Mouse (Mus musculus): Measurements from ENCODE around the gene Lyg2. TPM values are rescaled to one million over a fixed set of nuclear protein-coding genes. Genes with fewer than 3 reads are reported as not detected.

The Lyg2 gene
- total RNA-seq (2017) = not detected in 2 replicates

- ATAC-seq (replicated peaks in 1 of 2; ENCODE audit: insufficient read depth in 1 of 2, low FRiP score in 2 of 2, low TSS enrichment in 1 of 2, low read depth in 1 of 2, poor library complexity in 2 of 2, severe bottlenecking in 2 of 2) = no peak
Measured at GRCm38 (mm10) chr1:37916393-37916792, at the start of gene Lyg2. Gene Lyg2, minus strand, starts transcription at chr1:37916493.

DNA sequence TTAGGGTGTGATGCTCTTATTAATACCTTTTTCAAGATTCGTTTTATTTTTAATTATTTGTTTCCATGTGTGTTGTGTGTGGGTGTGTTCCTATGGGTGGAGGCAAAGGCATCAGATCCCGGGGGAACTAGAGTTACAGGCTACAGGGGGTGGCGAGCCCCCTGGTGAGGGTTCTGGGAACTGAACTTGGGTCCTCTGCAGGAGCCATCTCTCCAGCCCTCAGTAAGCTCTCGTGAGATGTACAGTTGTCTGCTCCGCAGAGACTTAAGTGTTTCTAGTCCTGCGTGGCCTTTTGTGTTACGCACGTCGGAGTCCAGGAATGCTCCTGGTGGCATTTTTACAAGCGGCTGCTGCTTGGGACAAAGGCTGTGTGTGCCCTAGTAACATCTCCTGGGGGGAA, 49.3 kb upstream of the Lyg2 start:
- ATAC-seq (replicated peaks in 1 of 2; ENCODE audit: insufficient read depth in 1 of 2, low FRiP score in 2 of 2, low TSS enrichment in 1 of 2, low read depth in 1 of 2, poor library complexity in 2 of 2, severe bottlenecking in 2 of 2) = no peak

DNA sequence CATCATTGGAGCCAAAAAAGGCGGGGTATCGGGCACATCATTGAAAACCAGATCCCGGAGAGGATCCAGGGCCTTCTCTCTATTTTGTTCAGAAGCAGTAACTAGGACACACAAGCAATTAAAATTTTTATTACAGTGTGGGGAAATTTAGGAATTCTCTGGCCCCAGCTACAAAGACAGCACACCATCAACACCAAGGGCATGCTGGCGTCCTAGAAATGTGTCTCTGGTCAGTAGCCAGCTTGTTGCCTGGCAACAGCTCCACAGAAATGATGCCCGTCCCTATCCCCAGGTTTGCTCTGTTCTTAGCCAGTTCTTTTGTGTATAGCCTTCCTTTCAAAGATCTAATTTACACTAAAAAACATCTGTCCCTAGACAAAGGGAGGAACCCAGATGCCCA, 43.2 kb upstream of the Lyg2 start:
- no peak for ATAC-seq (replicated peaks in 1 of 2; ENCODE audit: insufficient read depth in 1 of 2, low FRiP score in 2 of 2, low TSS enrichment in 1 of 2, low read depth in 1 of 2, poor library complexity in 2 of 2, severe bottlenecking in 2 of 2)

DNA sequence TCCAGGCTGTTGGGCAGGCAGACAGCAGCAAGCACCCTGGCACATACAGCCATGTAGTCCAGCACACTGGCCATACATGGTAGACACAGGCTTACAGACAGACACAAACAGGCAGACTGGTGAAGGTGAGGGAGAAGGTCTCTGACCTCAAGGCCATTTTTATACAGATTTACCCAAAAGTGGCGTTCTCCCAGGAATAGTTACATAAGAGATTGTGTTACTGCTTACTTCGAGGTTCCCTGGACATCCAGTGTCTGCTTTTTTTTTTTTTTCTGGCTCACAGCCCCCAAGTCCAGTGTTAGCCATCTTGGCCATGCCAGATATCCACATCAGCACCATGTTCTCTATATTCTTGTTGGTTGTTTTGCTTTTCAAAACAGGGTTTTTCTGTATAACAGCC, 42.2 kb upstream of the Lyg2 start:
- ATAC-seq (replicated peaks in 1 of 2; ENCODE audit: insufficient read depth in 1 of 2, low FRiP score in 2 of 2, low TSS enrichment in 1 of 2, low read depth in 1 of 2, poor library complexity in 2 of 2, severe bottlenecking in 2 of 2) = no peak

GRCm38 (mm10) chr1:37957659-37958058, 41.4 kb upstream of the Lyg2 start, which contains the start of gene Lyg1:
Gene Lyg1, minus strand, starts transcription at chr1:37957759.
- ATAC-seq (replicated peaks in 1 of 2; ENCODE audit: insufficient read depth in 1 of 2, low FRiP score in 2 of 2, low TSS enrichment in 1 of 2, low read depth in 1 of 2, poor library complexity in 2 of 2, severe bottlenecking in 2 of 2) = no peak

GRCm38 (mm10) chr1:37956690-37957431, 40.6 kb upstream of the Lyg2 start:
- 0 out of 4 replicates have a peak, but pooled peaks of 1 of the 2 experiments have one; percentile 32 for ATAC-seq (replicated peaks in 1 of 2; ENCODE audit: insufficient read depth in 1 of 2, low FRiP score in 2 of 2, low TSS enrichment in 1 of 2, low read depth in 1 of 2, poor library complexity in 2 of 2, severe bottlenecking in 2 of 2)

DNA sequence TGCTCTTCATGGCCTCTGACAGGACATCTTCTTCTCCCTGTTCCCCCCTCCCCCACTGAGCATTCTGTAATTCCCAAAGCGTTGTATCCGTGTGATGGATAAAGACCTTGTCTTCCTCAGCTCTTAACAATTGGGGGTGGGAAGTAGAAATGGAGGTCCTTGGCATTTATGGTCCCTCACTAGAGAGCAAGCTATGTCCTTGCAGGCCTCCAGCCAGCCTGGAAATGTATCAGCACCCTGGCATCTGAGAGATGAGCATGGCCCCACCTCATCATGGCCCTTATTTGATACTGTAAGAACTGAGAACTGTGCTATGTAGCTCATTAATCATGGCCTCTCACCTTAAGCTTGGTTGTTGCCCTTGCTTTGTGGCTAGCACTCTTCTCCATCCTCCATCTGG, 39.0 kb upstream of the Lyg2 start:
- ATAC-seq (replicated peaks in 1 of 2; ENCODE audit: insufficient read depth in 1 of 2, low FRiP score in 2 of 2, low TSS enrichment in 1 of 2, low read depth in 1 of 2, poor library complexity in 2 of 2, severe bottlenecking in 2 of 2) = no peak

DNA sequence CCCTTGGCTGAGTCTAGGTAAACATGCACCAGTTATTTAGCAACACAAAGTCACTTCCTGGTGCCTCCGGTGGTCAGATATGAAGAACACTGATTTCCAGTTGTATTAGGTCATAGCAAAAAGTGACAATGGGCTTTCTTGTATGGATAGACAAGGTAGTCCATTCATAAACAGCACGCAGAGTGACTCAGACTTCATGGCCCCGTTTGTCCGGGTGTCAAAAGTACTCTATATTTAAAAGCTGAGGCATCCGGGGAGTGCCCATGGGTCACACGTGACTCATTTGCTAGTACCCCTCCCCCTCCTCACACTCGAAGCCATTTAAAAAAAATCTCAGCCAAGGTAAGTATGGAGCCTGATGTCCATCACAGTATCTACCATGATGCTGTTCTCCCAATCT, 38.5 kb upstream of the Lyg2 start:
- no peak for ATAC-seq (replicated peaks in 1 of 2; ENCODE audit: insufficient read depth in 1 of 2, low FRiP score in 2 of 2, low TSS enrichment in 1 of 2, low read depth in 1 of 2, poor library complexity in 2 of 2, severe bottlenecking in 2 of 2)

GRCm38 (mm10) chr1:37948906-37949305, 32.6 kb upstream of the Lyg2 start:
- no peak for ATAC-seq (replicated peaks in 1 of 2; ENCODE audit: insufficient read depth in 1 of 2, low FRiP score in 2 of 2, low TSS enrichment in 1 of 2, low read depth in 1 of 2, poor library complexity in 2 of 2, severe bottlenecking in 2 of 2)

DNA sequence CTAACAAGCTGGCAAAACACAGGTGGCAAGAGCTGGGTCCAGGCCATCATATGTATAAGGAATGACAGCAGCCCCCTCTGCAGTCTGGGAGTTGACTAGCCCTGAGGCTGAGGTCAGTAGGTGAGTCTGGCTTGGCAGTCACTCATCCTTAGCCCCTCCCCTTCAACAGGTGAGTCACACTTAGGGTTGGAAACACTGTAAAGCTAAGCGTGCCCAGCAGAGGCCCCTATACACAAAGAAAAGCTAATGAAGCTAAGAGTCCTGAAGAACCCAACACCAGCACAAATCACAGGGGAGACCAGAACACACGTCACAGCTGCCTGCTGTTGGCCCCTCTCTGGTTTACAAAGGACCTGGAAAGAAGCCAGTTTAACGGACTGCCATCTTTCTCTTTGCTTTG, 15.5 kb upstream of the Lyg2 start:
- ATAC-seq (replicated peaks in 1 of 2; ENCODE audit: insufficient read depth in 1 of 2, low FRiP score in 2 of 2, low TSS enrichment in 1 of 2, low read depth in 1 of 2, poor library complexity in 2 of 2, severe bottlenecking in 2 of 2) = no peak; a peak in 1 of 4 replicates

- no peak for ATAC-seq (replicated peaks in 1 of 2; ENCODE audit: insufficient read depth in 1 of 2, low FRiP score in 2 of 2, low TSS enrichment in 1 of 2, low read depth in 1 of 2, poor library complexity in 2 of 2, severe bottlenecking in 2 of 2)
Measured at GRCm38 (mm10) chr1:37925971-37926370, 9.7 kb upstream of the Lyg2 start.

DNA sequence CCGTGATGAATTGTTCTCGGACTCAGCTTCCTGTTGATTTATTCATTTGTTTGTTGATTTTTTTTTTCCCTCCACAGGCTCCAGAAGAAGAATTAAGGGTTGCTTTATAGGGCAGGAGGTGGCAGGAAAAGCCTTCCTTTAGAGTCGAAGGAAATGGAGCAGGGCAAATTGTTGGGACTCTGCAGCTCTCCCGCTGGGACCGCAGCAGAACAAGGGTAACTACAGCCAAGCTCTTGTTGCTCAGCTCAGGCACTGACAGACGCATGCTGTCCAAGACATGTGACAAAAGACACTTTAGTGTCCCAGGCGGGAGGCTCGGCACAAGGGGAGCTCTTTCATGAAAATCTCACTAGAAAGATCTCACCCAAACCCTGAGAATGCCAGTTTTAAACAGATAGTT, 6.2 kb upstream of the Lyg2 start:
- no peak for ATAC-seq (replicated peaks in 1 of 2; ENCODE audit: insufficient read depth in 1 of 2, low FRiP score in 2 of 2, low TSS enrichment in 1 of 2, low read depth in 1 of 2, poor library complexity in 2 of 2, severe bottlenecking in 2 of 2)

DNA sequence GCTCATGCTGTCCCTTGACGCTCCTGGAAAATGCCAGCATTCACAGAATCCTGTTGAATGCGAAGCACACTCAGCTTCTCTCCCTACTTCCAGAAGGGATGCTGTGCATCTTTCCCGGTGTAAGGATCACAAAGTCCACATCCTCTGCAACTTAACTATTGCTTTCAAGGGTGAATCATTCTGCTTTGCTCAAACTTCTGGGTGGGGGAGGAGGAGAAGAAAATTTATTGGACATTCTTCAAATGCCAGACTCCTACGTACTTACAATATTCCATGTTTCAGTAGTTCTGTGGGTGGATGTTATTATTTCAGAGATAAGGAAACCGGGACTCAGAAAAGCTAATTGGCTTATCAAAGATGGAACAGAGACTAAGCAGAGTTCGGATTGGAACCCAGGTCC, 1.8 kb upstream of the Lyg2 start:
- no peak for ATAC-seq (replicated peaks in 1 of 2; ENCODE audit: insufficient read depth in 1 of 2, low FRiP score in 2 of 2, low TSS enrichment in 1 of 2, low read depth in 1 of 2, poor library complexity in 2 of 2, severe bottlenecking in 2 of 2)

DNA sequence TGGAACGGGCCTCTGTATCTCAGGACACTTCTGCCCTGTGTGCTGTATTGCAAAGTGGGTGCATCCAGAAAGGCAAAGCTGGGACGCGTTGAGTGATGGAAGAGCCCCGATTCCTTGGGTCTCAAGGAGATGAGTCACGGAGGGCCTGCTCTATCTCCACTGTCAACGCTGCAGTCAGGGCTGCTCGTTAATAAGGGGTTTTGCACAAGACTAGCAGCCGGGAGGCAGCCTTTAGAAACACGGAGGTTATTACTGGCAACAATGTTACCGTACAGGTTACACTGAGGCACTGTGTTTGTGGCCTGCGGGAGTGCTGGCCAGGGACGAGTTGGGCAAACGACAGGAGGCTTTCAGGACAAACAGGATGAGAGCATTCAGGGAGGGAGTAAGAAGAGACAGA, 1.4 kb upstream of the Lyg2 start:
- ATAC-seq (replicated peaks in 1 of 2; ENCODE audit: insufficient read depth in 1 of 2, low FRiP score in 2 of 2, low TSS enrichment in 1 of 2, low read depth in 1 of 2, poor library complexity in 2 of 2, severe bottlenecking in 2 of 2) = no peak

- ATAC-seq (replicated peaks in 1 of 2; ENCODE audit: insufficient read depth in 1 of 2, low FRiP score in 2 of 2, low TSS enrichment in 1 of 2, low read depth in 1 of 2, poor library complexity in 2 of 2, severe bottlenecking in 2 of 2) = no peak
Measured at GRCm38 (mm10) chr1:37912751-37913150, 3.5 kb downstream of the Lyg2 start.

GRCm38 (mm10) chr1:37903178-37903577, 13.1 kb downstream of the Lyg2 start:
- ATAC-seq (replicated peaks in 1 of 2; ENCODE audit: insufficient read depth in 1 of 2, low FRiP score in 2 of 2, low TSS enrichment in 1 of 2, low read depth in 1 of 2, poor library complexity in 2 of 2, severe bottlenecking in 2 of 2) = peak; percentile 51 to 56; a peak in 3 of 4 replicates

GRCm38 (mm10) chr1:37900288-37900687, 16.0 kb downstream of the Lyg2 start:
- ATAC-seq (replicated peaks in 1 of 2; ENCODE audit: insufficient read depth in 1 of 2, low FRiP score in 2 of 2, low TSS enrichment in 1 of 2, low read depth in 1 of 2, poor library complexity in 2 of 2, severe bottlenecking in 2 of 2) = no peak

DNA sequence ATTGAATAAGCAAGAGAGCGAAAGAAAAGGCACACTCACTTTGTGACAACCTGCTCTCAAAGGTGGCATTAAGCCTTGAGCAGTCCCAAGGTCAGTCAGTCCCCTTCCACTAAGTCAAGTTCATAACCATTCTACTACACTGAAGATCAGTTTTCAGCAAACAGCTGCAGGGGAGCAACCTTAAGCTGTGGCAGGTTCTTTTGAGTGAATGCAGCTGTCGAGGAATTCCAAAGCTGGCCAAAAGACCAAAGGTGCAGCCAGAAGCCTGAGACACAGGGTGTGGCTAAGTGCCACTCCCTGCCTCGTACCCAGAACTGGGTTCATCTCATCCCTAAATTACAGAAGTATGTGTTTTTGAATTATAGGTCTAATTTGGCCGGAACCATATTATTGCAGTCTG, 16.5 kb downstream of the Lyg2 start:
- ATAC-seq (replicated peaks in 1 of 2; ENCODE audit: insufficient read depth in 1 of 2, low FRiP score in 2 of 2, low TSS enrichment in 1 of 2, low read depth in 1 of 2, poor library complexity in 2 of 2, severe bottlenecking in 2 of 2) = no peak

- no peak for ATAC-seq (replicated peaks in 1 of 2; ENCODE audit: insufficient read depth in 1 of 2, low FRiP score in 2 of 2, low TSS enrichment in 1 of 2, low read depth in 1 of 2, poor library complexity in 2 of 2, severe bottlenecking in 2 of 2)
Measured at GRCm38 (mm10) chr1:37894606-37895005, 21.7 kb downstream of the Lyg2 start.
